Mouse (Mus musculus) A20 (cell line): ENCODE results near the gene Upk3a.

Source experiments
- DNase-seq: peaks from one replicate; pipeline ENCODE4 v3.0.0-alpha.2; 2011; ENCODE audit warnings: low read depth, low spot score

Upk3a gene

GRCm38 (mm10) chr15:85016951-85017664, at the start of gene Upk3a:
Gene Upk3a (plus strand): TSS chr15:85017141.
- peak; percentile 71 for DNase-seq

GRCm38 (mm10) chr15:84968534-84968933, 48.4 kb upstream of the Upk3a start:
- DNase-seq, result no peak

- no peak for DNase-seq
These were observed 43.9 kb upstream of the Upk3a start for GRCm38 (mm10) chr15:84972860-84973543.

- DNase-seq, result no peak
These were observed 43.4 kb upstream of the Upk3a start for GRCm38 (mm10) chr15:84973544-84973871.

GRCm38 (mm10) chr15:84975729-84976128, 41.2 kb upstream of the Upk3a start:
- DNase-seq, result no peak

- DNase-seq, result no peak
These were observed 35.2 kb upstream of the Upk3a start for GRCm38 (mm10) chr15:84981609-84982313.

GRCm38 (mm10) chr15:84982888-84983287, 34.1 kb upstream of the Upk3a start:
- no peak for DNase-seq

GRCm38 (mm10) chr15:84983721-84984120, 33.2 kb upstream of the Upk3a start:
- no peak for DNase-seq

- no peak for DNase-seq
These were observed 31.3 kb upstream of the Upk3a start for GRCm38 (mm10) chr15:84985516-84986160.

GRCm38 (mm10) chr15:84986171-84987019, 30.5 kb upstream of the Upk3a start:
- peak; percentile 90 for DNase-seq

GRCm38 (mm10) chr15:84987020-84987815, 29.7 kb upstream of the Upk3a start:
- DNase-seq, result peak; percentile 72

GRCm38 (mm10) chr15:84987874-84988825, 28.8 kb upstream of the Upk3a start, which contains the start of gene 5031439G07Rik:
Gene 5031439G07Rik (minus strand): TSS chr15:84988551.
- peak; percentile 96 for DNase-seq

- no peak for DNase-seq
These were observed 27.8 kb upstream of the Upk3a start for GRCm38 (mm10) chr15:84989098-84989497.

GRCm38 (mm10) chr15:84989771-84990170, 27.2 kb upstream of the Upk3a start:
- DNase-seq, result no peak

- DNase-seq, result peak; percentile 50
These were observed 22.4 kb upstream of the Upk3a start for GRCm38 (mm10) chr15:84994498-84994897.

GRCm38 (mm10) chr15:84995041-84995440, 21.9 kb upstream of the Upk3a start:
- peak; percentile 60 for DNase-seq

GRCm38 (mm10) chr15:84995967-84996366, 21.0 kb upstream of the Upk3a start:
- peak; percentile 84 for DNase-seq

- no peak for DNase-seq
These were observed 19.0 kb upstream of the Upk3a start for GRCm38 (mm10) chr15:84997768-84998454.
